Mouse (Mus musculus) CH12.LX (cell line): ENCODE measurements around the gene Cnih3. TPM values are rescaled to one million over a fixed set of nuclear protein-coding genes. Genes with fewer than 3 reads are reported as not detected.

Source experiments
- DNase-seq: peaks from one replicate; pipeline ENCODE4 v3.0.0-alpha.2; 2013; ENCODE audit errors: extremely low read depth
- H3K27ac ChIP-seq: 2 replicates; pipeline ENCODE4 v1.5.1; 2012; ENCODE audit warnings: low read depth, mild to moderate bottlenecking, control low read depth, moderate library complexity; ENCODE audit not compliant: insufficient read depth
- H3K27me3 ChIP-seq: replicated peaks from 2 replicates; pipeline ENCODE3; 2012; ENCODE audit warnings: inconsistent platforms
- H3K36me3 ChIP-seq, 2 experiments: replicated peaks in 1 of 2; 2 replicates each; pipeline versions ENCODE3 to v1.6.1; 2012; ENCODE audit warnings: inconsistent platforms in 1 of 2, low read length in 1 of 2, mild to moderate bottlenecking in 1 of 2, mixed read lengths in 1 of 2, moderate library complexity in 1 of 2; ENCODE audit not compliant: control insufficient read depth in 1 of 2, insufficient read depth in 1 of 2
- H3K4me1 ChIP-seq, 2 experiments: 2 replicates each; pipeline ENCODE4 v1.6.1; 2012; ENCODE audit warnings: inconsistent platforms in 1 of 2, moderate library complexity in 1 of 2; ENCODE audit not compliant: insufficient read depth in 2 of 2, control insufficient read depth in 1 of 2
- H3K4me2 ChIP-seq: 2 replicates; pipeline ENCODE4 v1.6.1; 2012; ENCODE audit warnings: low read depth, mild to moderate bottlenecking, control low read depth; ENCODE audit not compliant: poor library complexity, insufficient read depth, severe bottlenecking
- H3K4me3 ChIP-seq, 3 experiments: fragments of 150-350 bp in 1 of 3; sonication (generic) in 1 of 3; replicated peaks in 1 of 3; 2 replicates each; pipeline versions ENCODE3 to v1.5.1; 2011 to 2012; ENCODE audit warnings: low read depth in 2 of 3, low read length in 2 of 3, mild to moderate bottlenecking in 2 of 3, moderate library complexity in 2 of 3, control low read depth in 1 of 3, improper control_type of control experiment in 1 of 3, inconsistent platforms in 1 of 3, mixed read lengths in 1 of 3; ENCODE audit not compliant: poor library complexity in 1 of 3
- H3K79me2 ChIP-seq: replicated peaks from 2 replicates; pipeline ENCODE4 v1.6.1; 2012; ENCODE audit warnings: mild to moderate bottlenecking, moderate library complexity; ENCODE audit not compliant: control insufficient read depth, poor library complexity, insufficient read depth, severe bottlenecking; ENCODE audit errors: extremely low read depth
- H3K9ac ChIP-seq: 2 replicates; pipeline ENCODE4 v1.6.1; 2012; ENCODE audit warnings: low read depth, mild to moderate bottlenecking, control low read depth, moderate library complexity; ENCODE audit not compliant: insufficient read depth
- H3K9me3 ChIP-seq: replicated peaks from 2 replicates; pipeline ENCODE3; 2012; ENCODE audit warnings: low read length, inconsistent platforms, mixed read lengths
- CHD1 ChIP-seq: IDR thresholded peaks from 2 replicates; pipeline ENCODE4 v1.6.1; 2012; ENCODE audit warnings: low read depth, low read length, improper control_type of control experiment, inconsistent platforms
- CHD2 ChIP-seq: IDR thresholded peaks from 2 replicates; pipeline ENCODE4 v1.6.1; 2011; ENCODE audit warnings: low read length, improper control_type of control experiment
- CTCF ChIP-seq, 2 experiments: IDR thresholded peaks in 1 of 2; conservative IDR thresholded peaks in 1 of 2; 2 replicates each; pipeline ENCODE4 v1.5.1; 2011 to 2012; ENCODE audit warnings: low read depth in 2 of 2, low read length in 2 of 2, improper control_type of control experiment in 1 of 2, inconsistent platforms in 1 of 2, mild to moderate bottlenecking in 1 of 2, moderate library complexity in 1 of 2
- E2F4 ChIP-seq: IDR thresholded peaks from 2 replicates; pipeline ENCODE4 v1.6.1; 2011; ENCODE audit warnings: low read depth, low read length, improper control_type of control experiment; ENCODE audit not compliant: insufficient replicate concordance
- EP300 ChIP-seq: IDR thresholded peaks from 2 replicates; pipeline ENCODE4 v1.6.1; 2011; ENCODE audit warnings: low read length, improper control_type of control experiment
- HCFC1 ChIP-seq: IDR thresholded peaks from 2 replicates; pipeline ENCODE4 v1.6.1; 2012; ENCODE audit warnings: low read depth, mild to moderate bottlenecking, inconsistent platforms, low read length, improper control_type of control experiment
- JUN ChIP-seq: IDR thresholded peaks from 2 replicates; pipeline ENCODE4 v1.6.1; 2011; ENCODE audit warnings: low read depth, mild to moderate bottlenecking, low read length, improper control_type of control experiment, moderate library complexity; ENCODE audit not compliant: insufficient read depth
- MAFK ChIP-seq: IDR thresholded peaks from 2 replicates; pipeline ENCODE4 v1.6.1; 2011; ENCODE audit warnings: low read length, improper control_type of control experiment; ENCODE audit not compliant: insufficient replicate concordance
- MAX ChIP-seq: IDR thresholded peaks from 2 replicates; pipeline ENCODE4 v1.6.1; 2011; ENCODE audit warnings: low read length, improper control_type of control experiment
- MAZ ChIP-seq: IDR thresholded peaks from 2 replicates; pipeline ENCODE4 v1.6.1; 2012; ENCODE audit warnings: low read depth, mild to moderate bottlenecking, inconsistent platforms, low read length, improper control_type of control experiment, moderate library complexity
- MEF2A ChIP-seq: IDR thresholded peaks from 2 replicates; pipeline ENCODE4 v1.6.1; 2014; ENCODE audit warnings: low read depth, mild to moderate bottlenecking, inconsistent platforms, low read length, improper control_type of control experiment, borderline replicate concordance
- MXI1 ChIP-seq: IDR thresholded peaks from 2 replicates; pipeline ENCODE4 v1.6.1; 2011; ENCODE audit warnings: mild to moderate bottlenecking, low read depth, low read length, improper control_type of control experiment
- MYC ChIP-seq: IDR thresholded peaks from 2 replicates; pipeline ENCODE4 v1.6.1; 2011; ENCODE audit warnings: low read depth, mild to moderate bottlenecking, improper control_type of control experiment, low read length
- POLR2A ChIP-seq: IDR thresholded peaks from 2 replicates; pipeline ENCODE4 v1.6.1; 2011; ENCODE audit warnings: low read depth, mild to moderate bottlenecking, improper control_type of control experiment, low read length
- POLR2AphosphoS2 ChIP-seq: IDR thresholded peaks from 2 replicates; pipeline ENCODE4 v1.6.1; 2011; ENCODE audit warnings: low read depth, low read length, improper control_type of control experiment
- RAD21 ChIP-seq: IDR thresholded peaks from 2 replicates; pipeline ENCODE4 v1.6.1; 2011; ENCODE audit warnings: low read depth, mild to moderate bottlenecking, low read length, improper control_type of control experiment, moderate library complexity
- RCOR1 ChIP-seq: conservative IDR thresholded peaks from 2 replicates; pipeline ENCODE4 v1.6.1; 2012; ENCODE audit warnings: low read depth, mild to moderate bottlenecking, inconsistent platforms, low read length, improper control_type of control experiment
- TBP ChIP-seq: conservative IDR thresholded peaks from 2 replicates; pipeline ENCODE4 v1.6.1; 2011; ENCODE audit warnings: low read depth, low read length, improper control_type of control experiment
- TCF12 ChIP-seq: IDR thresholded peaks from 2 replicates; pipeline ENCODE4 v1.6.1; 2014; ENCODE audit warnings: low read depth, mild to moderate bottlenecking, inconsistent platforms, low read length, improper control_type of control experiment
- USF1 ChIP-seq: IDR thresholded peaks from 2 replicates; pipeline ENCODE4 v1.6.1; 2014; ENCODE audit warnings: low read depth, mild to moderate bottlenecking, inconsistent platforms, low read length, improper control_type of control experiment
- USF2 ChIP-seq: conservative IDR thresholded peaks from 2 replicates; pipeline ENCODE4 v1.6.1; 2011; ENCODE audit warnings: low read depth, low read length, improper control_type of control experiment
- ZKSCAN1 ChIP-seq: IDR thresholded peaks from 2 replicates; pipeline ENCODE4 v1.6.1; 2012; ENCODE audit warnings: low read depth, inconsistent platforms, low read length, improper control_type of control experiment, borderline replicate concordance
- ZMIZ1 ChIP-seq: IDR thresholded peaks from 2 replicates; pipeline ENCODE4 v1.6.1; 2012; ENCODE audit warnings: low read depth, mild to moderate bottlenecking, inconsistent platforms, low read length, improper control_type of control experiment
- dilution Hi-C: fragments of 300-500 bp; cut with MboI; formaldehyde crosslinking; loops from 2 replicates; pipeline ENCODE4 v1.14.3; 2020; ENCODE audit warnings: low sequenced_read_pairs; ENCODE audit not compliant: extremely low pct_unique_long_range_greater_than_20kb, extremely low pct_ligation_motif_present
- in situ Hi-C: fragments of 300-500 bp; cut with MboI; formaldehyde crosslinking; loops from 3 replicates; pipeline ENCODE4 v1.14.3; 2019; ENCODE audit warnings: low sequenced_read_pairs, low pct_ligation_motif_present, low pct_unique_long_range_greater_than_20kb, mixed read lengths
- polyA plus RNA-seq: library from polyadenylated mRNA; unstranded; fragments of >175 nt; gene quantifications from 2 replicates; pipeline ENCODE4 v1.2.1, GENCODE M21; 2012; ENCODE audit warnings: low read depth; ENCODE audit not compliant: insufficient read length
- total RNA-seq, 2 experiments: library from RNA; depleted of rRNA; stranded (reverse); fragments of 300-350 nt in 1 of 2; fragments of >200 nt in 1 of 2; gene quantifications; 2 replicates each; pipeline ENCODE4 v1.2.3; 2012 to 2014

The Cnih3 gene
- total and polyA plus RNA-seq, 3 experiments = not detected

GRCm38 (mm10) chr1:181467321-181467670, 114.9 kb downstream of the Cnih3 start:
- no peaks in the 10 kb centered on the region for H3K36me3 ChIP-seq
- H3K4me3 ChIP-seq = no peak overlapping the region
- peaks cover 0 to 5% of the 10 kb centered on the region in 2 experiments; a peak in 2 of 4 replicates for H3K4me1 ChIP-seq
- H3K79me2 ChIP-seq = no peaks in the 10 kb centered on the region
- no peak overlapping the region for H3K4me2 ChIP-seq
- no peak for DNase-seq
- TF ChIP-seq CHD2 (no peak), MYC (no peak), USF2 (no peak), ZKSCAN1 (no peak), MAFK (no peak), MAZ (no peak), TBP (no peak), TCF12 (no peak), JUN (no peak)
- no peak overlapping the region for H3K9ac ChIP-seq
- H3K27me3 ChIP-seq = no peaks in the 10 kb centered on the region
- dilution Hi-C loops = no loop called here
- in situ Hi-C loops = no loop called here
- H3K27ac ChIP-seq = no peak overlapping the region
- peaks cover 5% of the 10 kb centered on the region for H3K9me3 ChIP-seq

DNA sequence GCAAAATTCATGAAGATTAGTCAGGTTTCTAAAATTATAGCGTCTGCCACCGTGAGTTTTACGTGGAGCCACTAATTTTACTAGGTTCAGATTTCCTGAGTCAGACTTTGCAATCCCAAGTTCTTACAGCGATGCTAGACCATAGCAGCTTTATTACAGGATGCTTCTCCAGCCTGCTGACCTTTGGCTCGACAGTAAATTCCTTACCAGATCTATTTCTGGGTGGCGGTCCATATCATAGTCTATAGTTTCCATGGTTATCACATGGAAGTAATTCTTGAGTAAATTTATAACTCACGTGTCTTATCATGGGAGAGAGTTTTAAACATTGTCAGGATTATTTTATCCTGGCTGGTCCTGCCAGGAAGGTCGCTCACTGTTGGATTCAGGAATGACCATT, 117.0 kb downstream of the Cnih3 start:
- in situ Hi-C loops = no loop called here
- dilution Hi-C loops = no loop called here

DNA sequence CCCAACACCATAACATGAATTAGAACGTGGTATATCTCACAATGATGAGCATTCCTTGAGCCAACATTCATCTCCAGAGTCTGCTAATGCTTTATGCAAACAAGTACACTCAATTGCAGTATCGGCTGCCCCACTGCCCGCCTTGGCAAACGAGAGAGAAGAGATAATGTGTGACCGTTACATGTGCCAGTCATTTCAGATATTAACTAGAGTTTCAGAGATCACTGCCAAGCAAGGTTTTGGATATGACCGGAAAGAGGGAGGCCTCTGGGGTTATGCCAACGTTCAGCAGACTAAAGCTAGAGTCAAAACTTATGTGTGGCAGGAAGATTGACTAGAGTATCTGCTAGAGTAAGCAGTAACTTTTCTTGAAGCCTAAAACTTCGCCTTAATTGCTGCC, 123.7 kb downstream of the Cnih3 start:
- Histone ChIP-seq H3K36me3 (no peaks in the 10 kb centered on the region), H3K27ac (no peak overlapping the region), H3K4me1 (no peaks in the 10 kb centered on the region), H3K9ac (no peak overlapping the region), H3K9me3 (peaks cover 5% of the 10 kb centered on the region), H3K4me2 (no peak overlapping the region), H3K27me3 (no peaks in the 10 kb centered on the region), H3K79me2 (no peaks in the 10 kb centered on the region), H3K4me3 (no peak overlapping the region)
- in situ Hi-C loops = no loop called here
- no peak for DNase-seq
- no peak for TF ChIP-seq MXI1
- TF ChIP-seq RCOR1 = no peak
- TF ChIP-seq USF1 = no peak
- no peak for TF ChIP-seq CHD2
- TF ChIP-seq MAZ = no peak
- no peak for TF ChIP-seq POLR2AphosphoS2
- no peak for TF ChIP-seq CTCF (conservative IDR thresholded peaks at IDR 0.05 in 1 of 2, IDR thresholded peaks at IDR 0.05 in 1 of 2; ENCODE audit: low read depth in 2 of 2, low read length in 2 of 2)
- no peak for TF ChIP-seq CHD1
- TF ChIP-seq TCF12 = no peak
- TF ChIP-seq E2F4 = no peak
- no peak for TF ChIP-seq POLR2A
- TF ChIP-seq ZMIZ1 = no peak
- TF ChIP-seq MAX = no peak
- no peak for TF ChIP-seq RAD21
- no peak for TF ChIP-seq HCFC1
- TF ChIP-seq ZKSCAN1 = no peak
- TF ChIP-seq TBP = no peak
- dilution Hi-C loops = no loop called here

More for the DNA sequence above, 117.0 kb downstream of the Cnih3 start:
- H3K9ac ChIP-seq = no peak overlapping the region
- TF ChIP-seq MEF2A (no peak), HCFC1 (no peak), ZKSCAN1 (no peak), RCOR1 (no peak), MXI1 (no peak), EP300 (no peak), CHD1 (no peak), MYC (no peak)
- no peak overlapping the region for H3K4me3 ChIP-seq
- no peaks in the 10 kb centered on the region for H3K27me3 ChIP-seq
- no peaks in the 10 kb centered on the region for H3K36me3 ChIP-seq
- H3K4me1 ChIP-seq = no peaks in the 10 kb centered on the region
- no peaks in the 10 kb centered on the region for H3K79me2 ChIP-seq
- no peak overlapping the region for H3K4me2 ChIP-seq
- DNase-seq = no peak
- H3K9me3 ChIP-seq = peaks cover 5% of the 10 kb centered on the region
- H3K27ac ChIP-seq = no peak overlapping the region
